Mouse (Mus musculus) brain, embryonic 14.5 days (tissue): Measurements from ENCODE around the gene Pdk4.

Experiments
- CTCF ChIP-seq: fragments of 200-500 bp; IDR thresholded peaks from 2 replicates; pipeline ENCODE4 v1.5.1; 2012; ENCODE audit warnings: inconsistent platforms, mild to moderate bottlenecking, moderate library complexity, borderline replicate concordance; ENCODE audit not compliant: insufficient read depth, insufficient read length; ENCODE audit errors: extremely low read depth
- POLR2A ChIP-seq: fragments of 200-500 bp; IDR thresholded peaks from 2 replicates; pipeline ENCODE4 v1.6.1; 2012; ENCODE audit warnings: mild to moderate bottlenecking, inconsistent platforms, borderline replicate concordance; ENCODE audit not compliant: poor library complexity, insufficient read depth, insufficient read length, severe bottlenecking; ENCODE audit errors: extremely low read depth

GRCm38 (mm10) chr6:5449878-5450277 is 46.2 kb downstream of the Pdk4 start:
- TF ChIP-seq POLR2A, result no peak
- no peak for TF ChIP-seq CTCF
